Mouse (Mus musculus): ENCODE results near the gene Wdr6. TPM values are rescaled to one million over a fixed set of nuclear protein-coding genes. Genes with fewer than 3 reads are reported as not detected.
A peak's percentile ranks its signal among the peaks of the same experiment; 100 is the strongest.
"Not testable (repeated sequence)": the region's sequence is repeated elsewhere in the genome, so short reads cannot be mapped to it uniquely, and the experiment has no call there.

Wdr6 gene
- 5.8 and 7.9 TPM in 2 replicates for polyA plus RNA-seq (2011; ENCODE audit: insufficient read depth, insufficient read length, low replicate concordance, missing spikeins)

DNA sequence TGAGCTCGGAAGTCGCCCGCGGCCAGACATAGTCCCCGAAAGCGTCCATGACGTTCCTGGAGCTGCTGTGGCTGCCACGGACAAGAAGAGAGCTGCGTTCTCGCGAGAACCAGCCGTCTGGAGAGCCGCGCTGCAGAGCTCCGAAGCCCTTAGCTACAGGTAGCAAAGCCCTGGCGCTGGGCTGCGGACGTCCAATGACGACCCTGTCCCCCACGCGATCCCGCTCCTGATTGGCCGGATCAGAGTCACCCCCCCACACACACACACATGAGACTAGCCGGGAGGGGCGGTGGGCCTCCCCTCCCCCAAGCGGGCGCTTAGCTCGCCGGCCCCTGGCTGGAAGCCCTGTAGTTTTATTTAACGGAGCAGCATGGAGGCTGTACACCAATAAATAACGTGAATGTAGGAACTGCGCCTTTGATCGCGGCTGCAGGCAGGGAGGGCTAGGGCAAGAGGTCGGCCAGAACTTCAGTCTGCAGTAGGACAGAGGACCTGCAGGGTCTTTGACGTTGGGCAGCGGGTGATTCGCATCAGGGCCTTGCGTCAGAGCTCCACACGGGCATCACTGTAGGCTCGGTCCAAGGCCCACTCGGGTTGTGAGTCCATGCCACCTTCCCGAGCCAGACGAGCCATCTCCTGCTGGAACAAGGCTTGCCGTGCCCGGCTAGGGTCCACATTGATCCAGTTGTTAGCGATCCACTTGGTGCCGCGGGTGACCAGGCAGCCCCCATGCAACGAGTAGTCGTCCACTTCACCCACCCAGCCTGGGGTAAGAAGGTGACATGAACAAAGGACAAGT is at the start of gene Wdr6:
Gene Wdr6, minus strand, starts transcription at position 195 of the 799 bp plus-strand sequence.
- Histone ChIP-seq H3K4me3 (replicated peaks; ENCODE audit: control insufficient read depth, low read depth, low read length) (peak within 1 kb of the TSS; percentile 82), H3K27ac (ENCODE audit: control insufficient read depth, insufficient read depth, low read depth, low read length, poor library complexity) (0 out of 2 replicates have a peak within 1 kb of the TSS, but pooled peaks have one; percentile 46), H3K4me1 (ENCODE audit: control insufficient read depth, insufficient read depth, low read length) (peaks cover 2% of the 10 kb centered on the region)
- TF ChIP-seq POLR2A (IDR thresholded peaks at IDR 0.05; ENCODE audit: borderline replicate concordance, control insufficient read depth, low read depth, low read length) (peak; percentile 58; the same call in 1 of the 2 replicates), CTCF (IDR thresholded peaks at IDR 0.05; ENCODE audit: control insufficient read depth, insufficient read depth, low read length) (no peak)
- 7% methylated on average over 51 of the region's 51 CpGs for WGBS

DNA sequence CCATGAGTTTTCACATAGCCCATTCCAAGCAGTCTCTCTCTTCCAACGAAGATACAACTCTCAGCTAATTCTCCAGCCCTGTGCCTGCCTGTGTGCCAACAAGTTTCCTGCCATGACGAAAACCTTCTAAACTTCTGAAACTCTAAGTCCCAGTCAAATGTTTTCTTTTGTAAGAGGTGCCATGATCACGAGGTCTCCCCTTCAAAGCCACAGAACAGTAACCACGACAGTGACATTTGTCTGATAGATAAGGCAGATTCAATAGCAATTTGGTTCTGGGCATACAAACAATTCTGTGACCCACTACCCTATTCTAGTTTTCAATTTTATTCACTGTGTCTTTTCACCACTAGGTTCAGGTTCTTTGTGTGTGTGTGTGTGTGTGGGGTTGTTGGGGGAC is 49.6 kb upstream of the Wdr6 start:
- Histone ChIP-seq H3K4me3 (replicated peaks; ENCODE audit: control insufficient read depth, low read depth, low read length) (no peak overlapping the region), H3K4me1 (ENCODE audit: control insufficient read depth, insufficient read depth, low read length) (no peaks in the 10 kb centered on the region), H3K27ac (ENCODE audit: control insufficient read depth, insufficient read depth, low read depth, low read length, poor library complexity) (no peak overlapping the region)
- 22% methylated on average over 4 of the region's 4 CpGs for WGBS
- TF ChIP-seq CTCF (IDR thresholded peaks at IDR 0.05; ENCODE audit: control insufficient read depth, insufficient read depth, low read length) (no peak), POLR2A (IDR thresholded peaks at IDR 0.05; ENCODE audit: borderline replicate concordance, control insufficient read depth, low read depth, low read length) (no peak)

- Histone ChIP-seq H3K4me3 (replicated peaks; ENCODE audit: control insufficient read depth, low read depth, low read length) (no peak overlapping the region), H3K4me1 (ENCODE audit: control insufficient read depth, insufficient read depth, low read length) (no peaks in the 10 kb centered on the region), H3K27ac (ENCODE audit: control insufficient read depth, insufficient read depth, low read depth, low read length, poor library complexity) (no peak overlapping the region)
- no peak for TF ChIP-seq CTCF (IDR thresholded peaks at IDR 0.05; ENCODE audit: control insufficient read depth, insufficient read depth, low read length)
- TF ChIP-seq POLR2A (IDR thresholded peaks at IDR 0.05; ENCODE audit: borderline replicate concordance, control insufficient read depth, low read depth, low read length) = no peak
- 63% methylated on average over 2 of the region's 2 CpGs for WGBS
Measured at GRCm38 (mm10) chr9:108626498-108626897, 48.0 kb upstream of the Wdr6 start.

DNA sequence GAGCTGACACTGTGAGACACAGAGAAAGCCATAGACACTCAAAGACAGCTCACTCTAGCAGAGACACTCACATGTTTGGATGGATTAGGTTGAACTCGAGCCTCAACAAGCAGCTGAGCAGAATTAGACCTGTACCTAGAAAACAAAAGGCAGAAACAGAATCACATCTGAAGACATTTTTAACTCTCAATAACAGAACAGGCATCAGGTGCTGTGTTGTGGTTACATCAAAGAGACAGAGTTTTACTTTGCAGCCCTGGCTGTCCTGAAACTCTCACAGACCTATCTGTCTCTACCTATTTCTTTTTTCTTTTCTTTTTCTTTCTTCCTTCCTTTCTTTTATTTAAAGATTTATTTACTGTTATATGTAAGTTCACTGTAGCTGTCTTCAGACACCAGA is 38.8 kb upstream of the Wdr6 start:
- Histone ChIP-seq H3K4me3 (replicated peaks; ENCODE audit: control insufficient read depth, low read depth, low read length) (no peak overlapping the region), H3K27ac (ENCODE audit: control insufficient read depth, insufficient read depth, low read depth, low read length, poor library complexity) (no peak overlapping the region), H3K4me1 (ENCODE audit: control insufficient read depth, insufficient read depth, low read length) (no peaks in the 10 kb centered on the region)
- WGBS = 90% methylated on average over 1 of the region's 1 CpGs
- TF ChIP-seq POLR2A (IDR thresholded peaks at IDR 0.05; ENCODE audit: borderline replicate concordance, control insufficient read depth, low read depth, low read length) (no peak), CTCF (IDR thresholded peaks at IDR 0.05; ENCODE audit: control insufficient read depth, insufficient read depth, low read length) (no peak)

DNA sequence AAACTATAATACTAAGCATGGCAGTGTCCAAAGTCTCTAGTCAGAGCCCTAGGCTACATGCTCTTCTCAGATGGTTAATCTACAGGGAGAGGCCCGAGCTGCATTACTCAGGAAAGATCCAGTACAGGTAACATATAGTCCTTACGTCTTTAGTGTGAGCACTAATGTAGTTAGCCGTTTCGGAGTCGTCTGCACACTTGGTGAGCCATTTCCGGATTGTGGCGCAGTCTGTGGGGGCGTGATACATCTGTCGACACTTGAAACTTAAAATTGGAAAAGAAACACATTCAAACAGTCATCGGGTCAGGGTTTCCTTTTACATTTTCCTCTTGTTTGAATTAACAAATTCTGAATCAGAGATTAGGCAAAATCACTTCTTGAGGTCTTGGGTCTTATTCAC is 32.9 kb upstream of the Wdr6 start:
- WGBS = 91% methylated on average over 10 of the region's 10 CpGs

GRCm38 (mm10) chr9:108608889-108609288 is 30.4 kb upstream of the Wdr6 start:
- WGBS = 63% methylated on average over 4 of the region's 4 CpGs
- TF ChIP-seq POLR2A (IDR thresholded peaks at IDR 0.05; ENCODE audit: borderline replicate concordance, control insufficient read depth, low read depth, low read length) = no peak
- TF ChIP-seq CTCF (IDR thresholded peaks at IDR 0.05; ENCODE audit: control insufficient read depth, insufficient read depth, low read length) = no peak
- H3K27ac ChIP-seq (ENCODE audit: control insufficient read depth, insufficient read depth, low read depth, low read length, poor library complexity) = no peak overlapping the region
- no peak overlapping the region for H3K4me3 ChIP-seq (replicated peaks; ENCODE audit: control insufficient read depth, low read depth, low read length)
- no peaks in the 10 kb centered on the region for H3K4me1 ChIP-seq (ENCODE audit: control insufficient read depth, insufficient read depth, low read length)

More for the DNA sequence above, 32.9 kb upstream of the Wdr6 start:
- Histone ChIP-seq H3K27ac (ENCODE audit: control insufficient read depth, insufficient read depth, low read depth, low read length, poor library complexity) (no peak overlapping the region), H3K4me3 (replicated peaks; ENCODE audit: control insufficient read depth, low read depth, low read length) (no peak overlapping the region), H3K4me1 (ENCODE audit: control insufficient read depth, insufficient read depth, low read length) (no peaks in the 10 kb centered on the region)
- TF ChIP-seq CTCF (IDR thresholded peaks at IDR 0.05; ENCODE audit: control insufficient read depth, insufficient read depth, low read length) (no peak), POLR2A (IDR thresholded peaks at IDR 0.05; ENCODE audit: borderline replicate concordance, control insufficient read depth, low read depth, low read length) (no peak)

DNA sequence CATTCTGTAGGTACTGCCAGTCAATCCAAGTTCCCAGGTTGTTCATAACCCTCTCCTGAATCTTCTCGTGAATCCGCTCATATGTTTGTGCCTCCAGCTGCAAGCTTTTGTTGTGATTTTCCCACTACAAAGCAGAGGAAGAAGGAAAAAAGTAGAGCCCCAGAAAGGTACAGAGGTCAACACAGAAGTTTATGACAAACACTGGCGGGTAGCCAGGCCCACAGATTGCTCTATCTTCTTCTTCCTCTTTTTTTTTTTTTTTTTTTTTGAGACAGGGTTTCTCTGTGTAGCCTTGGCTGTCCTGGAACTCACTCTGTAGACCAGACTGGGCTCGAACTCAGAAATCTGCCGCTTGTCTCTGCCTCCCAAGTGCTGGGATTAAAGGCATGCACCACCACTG is 29.4 kb upstream of the Wdr6 start:
- 47% methylated on average over 5 of the region's 5 CpGs for WGBS
- H3K4me3 ChIP-seq (replicated peaks; ENCODE audit: control insufficient read depth, low read depth, low read length); H3K4me1 ChIP-seq (ENCODE audit: control insufficient read depth, insufficient read depth, low read length); H3K27ac ChIP-seq (ENCODE audit: control insufficient read depth, insufficient read depth, low read depth, low read length, poor library complexity): not testable (repeated sequence)

DNA sequence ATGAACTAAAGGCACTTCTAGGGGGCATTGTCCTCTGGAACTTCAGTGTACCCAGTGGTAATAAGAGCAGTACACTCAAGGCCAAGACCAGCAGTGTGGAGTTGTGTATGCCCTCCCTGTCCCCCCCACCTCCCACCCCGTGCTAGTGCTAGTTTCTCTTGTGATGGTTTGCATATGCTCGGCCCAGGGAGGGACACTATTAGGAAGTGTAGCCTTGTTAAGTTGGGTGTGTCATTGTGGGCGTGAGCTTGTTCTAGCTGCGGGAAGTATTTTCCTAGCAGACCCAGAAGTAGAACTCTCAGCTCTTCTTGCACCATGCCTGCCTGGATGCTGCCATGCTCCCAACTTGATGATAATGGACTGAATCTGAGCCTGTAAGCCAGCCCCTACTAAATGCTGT is 23.4 kb upstream of the Wdr6 start:
- WGBS = 78% methylated on average over 4 of the region's 4 CpGs
- no peak overlapping the region for H3K27ac ChIP-seq (ENCODE audit: control insufficient read depth, insufficient read depth, low read depth, low read length, poor library complexity)
- TF ChIP-seq CTCF (IDR thresholded peaks at IDR 0.05; ENCODE audit: control insufficient read depth, insufficient read depth, low read length) = no peak
- TF ChIP-seq POLR2A (IDR thresholded peaks at IDR 0.05; ENCODE audit: borderline replicate concordance, control insufficient read depth, low read depth, low read length) = no peak
- no peak overlapping the region for H3K4me3 ChIP-seq (replicated peaks; ENCODE audit: control insufficient read depth, low read depth, low read length)
- no peaks in the 10 kb centered on the region; the same call in 1 of the 2 replicates for H3K4me1 ChIP-seq (ENCODE audit: control insufficient read depth, insufficient read depth, low read length)
